Mouse (Mus musculus): ENCODE measurements at regions not wholly inside any gene's neighbourhood (a gene's known extent, or its start where the extent isn't known, plus 50 kb on each side); places are given as distances from the start of the nearest gene placed in this dataset.

GRCm38 (mm10) chr3:38650176-38650575, 165.5 kb upstream of the Ankrd50 start:
- no peak for TF ChIP-seq CTCF (IDR thresholded peaks at IDR 0.05; ENCODE audit: low read depth, low read length)
- TF ChIP-seq EP300 (IDR thresholded peaks at IDR 0.05; ENCODE audit: insufficient read depth, low read depth, low read length): no peak
- no peak for TF ChIP-seq POLR2A (IDR thresholded peaks at IDR 0.05; ENCODE audit: insufficient read depth, low read length)
